Mouse (Mus musculus): ENCODE data around the gene Mad1l1.
"Not testable (repeated sequence)": the region's sequence is repeated elsewhere in the genome, so short reads cannot be mapped to it uniquely, and the experiment has no call there.

Gene Mad1l1

DNA sequence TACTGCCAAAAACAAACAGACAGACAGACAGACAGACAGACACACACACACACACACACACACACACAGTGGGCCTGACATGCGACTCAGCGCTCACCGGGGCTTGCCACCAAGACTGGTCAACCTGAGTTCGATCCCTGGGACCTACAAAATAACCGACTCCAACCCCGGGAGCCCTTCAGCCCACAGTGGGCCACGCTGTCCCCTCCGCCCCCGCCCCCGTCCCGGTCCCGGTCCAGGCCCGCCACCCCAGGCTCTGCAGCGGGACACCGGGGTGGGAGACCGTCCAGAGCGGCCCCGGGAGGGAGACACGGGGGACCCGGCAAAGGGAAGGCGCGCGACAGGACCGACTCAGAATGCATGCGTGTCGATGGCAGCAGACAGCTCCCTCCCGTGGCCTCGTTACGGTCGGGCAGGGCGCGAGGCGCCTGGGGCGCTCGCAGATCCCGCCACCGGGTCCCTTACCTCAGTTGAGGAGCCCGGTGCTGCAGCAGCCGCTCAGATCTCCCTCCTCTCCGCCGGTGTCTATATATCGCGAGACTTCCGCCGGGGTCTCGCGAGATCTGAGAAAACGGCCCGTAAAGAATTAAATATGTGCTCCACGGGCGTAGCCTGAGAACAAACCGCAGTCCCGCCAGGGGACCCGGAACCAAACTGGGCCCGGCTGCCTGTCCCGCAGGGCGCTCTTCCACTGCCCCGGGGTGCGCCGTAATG is at the start of gene Mad1l1, which contains the start of gene Nudt1:
Gene Mad1l1, minus strand, starts transcription at position 511 of the 714 bp plus-strand sequence.
Gene Nudt1, plus strand, starts transcription at position 615 of the 714 bp plus-strand sequence.
- peak; percentile 90 for DNase-seq

GRCm38 (mm10) chr5:140370446-140371254 is 49.3 kb upstream of the Mad1l1 start:
- no peak for DNase-seq

GRCm38 (mm10) chr5:140369466-140369865 is 48.1 kb upstream of the Mad1l1 start:
- no peak for DNase-seq

DNA sequence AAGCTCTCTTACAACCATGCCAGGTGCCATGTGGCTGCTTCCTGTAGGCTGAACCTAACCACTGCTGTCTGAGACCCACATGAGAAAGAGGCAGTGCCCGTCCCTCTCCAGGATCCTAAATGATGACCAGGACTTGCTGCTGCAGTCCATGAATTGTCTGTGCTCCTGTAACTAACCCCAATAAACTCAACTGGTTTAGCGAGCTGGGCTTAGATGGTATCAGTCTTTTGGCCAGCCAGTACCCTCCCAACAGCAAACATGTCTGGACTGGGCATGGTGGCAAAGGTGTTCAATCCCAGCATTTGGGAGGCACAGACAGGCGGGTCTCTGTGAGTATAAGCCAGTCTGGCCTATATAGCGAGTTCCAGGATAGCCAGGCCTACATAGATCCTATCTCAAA is 47.6 kb upstream of the Mad1l1 start:
- DNase-seq, result no peak

DNA sequence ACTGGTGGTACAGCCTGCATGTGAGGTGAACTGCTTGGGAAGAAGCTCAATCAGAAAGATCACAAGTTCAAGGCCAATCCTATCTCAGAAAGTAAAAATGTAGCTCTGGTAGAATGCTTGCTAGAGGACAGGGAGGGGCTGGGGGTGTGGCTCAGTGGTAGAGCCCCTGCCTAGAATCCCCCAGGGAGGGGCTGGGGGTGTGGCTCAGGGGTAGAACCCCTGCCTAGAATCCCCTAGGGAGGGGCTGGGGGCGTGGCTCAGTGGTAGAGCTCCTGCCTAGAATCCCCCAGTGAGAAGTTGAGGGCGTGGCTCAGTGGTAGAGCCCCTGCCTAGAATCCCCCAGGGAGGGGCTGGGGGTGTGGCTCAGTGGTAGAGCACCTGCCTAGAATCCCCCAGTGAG is 46.8 kb upstream of the Mad1l1 start:
- DNase-seq, result not testable (repeated sequence)

DNA sequence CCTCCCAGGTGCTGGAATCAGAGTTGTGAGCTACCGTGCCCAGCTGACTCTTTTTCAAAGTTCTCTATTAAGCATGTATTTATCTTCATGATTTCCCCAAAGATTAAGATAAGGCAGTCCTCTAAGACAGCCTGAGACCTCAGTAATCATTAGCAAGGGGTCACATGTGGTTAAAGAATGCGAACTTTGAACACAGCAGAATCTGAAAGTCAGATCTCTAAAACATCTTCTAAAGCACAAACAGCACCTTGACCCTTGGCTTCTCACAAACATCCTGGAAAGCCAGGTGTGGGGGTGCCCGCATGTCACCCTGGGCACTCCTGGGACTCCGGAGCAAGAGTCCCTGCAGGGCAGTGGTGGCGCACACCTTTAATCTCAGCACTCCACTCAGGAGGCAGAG is 43.1 kb upstream of the Mad1l1 start:
- DNase-seq, result no peak

- no peak for DNase-seq
Observed at GRCm38 (mm10) chr5:140359930-140360674, 38.8 kb upstream of the Mad1l1 start.

- no peak for DNase-seq
Observed at GRCm38 (mm10) chr5:140357466-140357865, 36.1 kb upstream of the Mad1l1 start.

GRCm38 (mm10) chr5:140355934-140356333 is 34.6 kb upstream of the Mad1l1 start:
- DNase-seq, result no peak

DNA sequence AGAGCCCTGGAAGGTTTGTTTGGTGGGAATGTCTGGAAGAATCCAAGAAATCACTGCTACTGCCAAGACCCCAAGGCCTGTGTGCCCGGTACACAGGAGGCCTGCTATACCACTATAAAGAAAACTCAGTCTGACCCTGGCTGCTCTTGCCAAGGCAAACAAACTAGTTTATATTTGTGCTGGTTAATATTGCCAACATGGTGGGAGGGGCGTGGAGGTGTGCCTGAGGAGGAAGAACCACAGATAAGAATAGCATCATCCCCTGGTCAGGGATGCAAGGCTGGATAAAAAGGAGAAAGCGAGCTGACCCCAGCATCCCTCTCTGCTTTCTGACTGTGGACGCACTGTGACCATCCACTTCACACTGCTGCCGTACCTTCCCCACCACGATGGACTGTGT is 31.0 kb upstream of the Mad1l1 start:
- DNase-seq, result no peak

DNA sequence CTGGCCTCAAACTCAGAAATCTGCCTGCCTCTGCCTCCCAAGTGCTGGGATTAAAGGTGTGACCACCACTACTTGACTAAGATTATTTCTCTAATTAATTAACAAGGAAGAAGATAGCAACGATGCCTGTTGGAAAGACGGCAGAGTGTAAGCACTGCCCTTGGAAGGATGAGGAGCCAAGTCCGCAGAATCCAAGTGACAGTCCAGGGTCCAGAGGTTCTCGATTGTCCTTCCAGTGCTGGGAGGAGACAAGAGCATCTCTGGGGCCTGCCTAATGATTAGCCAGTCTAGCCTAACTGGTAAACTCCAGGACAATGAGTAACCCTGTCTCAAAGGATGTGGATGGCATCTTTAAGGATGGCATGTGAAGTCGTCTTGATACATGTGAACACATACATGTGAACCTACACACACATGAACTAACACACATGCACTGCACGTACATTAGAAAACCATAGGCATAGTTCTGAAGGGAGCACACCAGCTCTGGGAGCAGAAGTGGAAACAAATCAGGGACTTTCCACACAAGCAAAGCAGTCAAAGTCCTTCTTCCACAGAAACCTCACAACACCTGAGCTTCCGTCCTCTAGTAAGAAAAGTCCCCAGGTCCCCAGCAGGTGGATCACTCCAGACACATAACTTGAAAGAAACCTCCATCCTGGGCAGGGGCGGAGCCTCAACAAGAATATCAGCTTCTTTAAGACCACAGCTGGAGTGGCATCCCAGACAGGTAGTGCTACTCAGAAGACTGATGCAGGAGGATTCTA is 29.6 kb upstream of the Mad1l1 start:
- no peak for DNase-seq

GRCm38 (mm10) chr5:140349882-140350281 is 28.5 kb upstream of the Mad1l1 start:
- no peak for DNase-seq

- DNase-seq, result no peak
Observed at GRCm38 (mm10) chr5:140346050-140346449, 24.7 kb upstream of the Mad1l1 start.

DNA sequence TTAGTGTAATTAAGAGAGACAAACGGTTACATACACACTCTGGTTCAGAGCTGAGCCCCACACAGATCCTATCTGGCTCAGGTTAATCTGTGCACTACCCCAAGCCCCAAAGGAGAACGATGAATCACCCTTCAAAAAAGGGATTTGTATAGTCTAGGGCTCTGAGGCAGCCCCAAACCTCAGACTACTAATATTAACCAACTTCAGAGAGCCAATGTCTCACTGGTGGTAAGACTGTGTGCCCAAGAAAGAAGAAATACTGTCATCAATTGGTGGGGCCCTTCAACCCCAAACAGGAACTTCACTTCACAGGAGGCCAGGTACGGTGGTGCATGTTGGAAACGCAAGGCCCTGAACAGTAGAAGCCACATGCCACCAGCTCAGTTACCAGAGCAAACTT is 23.9 kb upstream of the Mad1l1 start:
- DNase-seq, result no peak

DNA sequence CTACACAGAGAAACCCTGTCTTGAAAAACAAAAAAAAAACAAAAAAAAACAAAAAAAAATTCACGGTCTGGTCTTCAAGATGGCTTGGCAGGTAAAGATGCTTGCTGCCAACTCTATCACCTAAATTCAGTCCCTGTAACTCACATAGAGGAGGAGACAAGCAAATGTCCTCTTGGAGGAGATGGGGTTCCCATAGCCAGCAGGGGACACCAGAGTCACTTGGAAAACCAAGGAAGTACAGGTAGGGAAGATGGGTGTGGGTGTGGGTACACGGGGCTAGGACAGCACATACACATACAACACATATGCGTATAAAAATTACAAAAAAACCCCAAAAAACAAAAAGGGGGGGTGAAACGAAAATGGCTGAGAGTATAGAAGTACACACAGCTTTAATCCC is 21.5 kb upstream of the Mad1l1 start:
- DNase-seq, result no peak

GRCm38 (mm10) chr5:140339836-140340235 is 18.5 kb upstream of the Mad1l1 start:
- no peak for DNase-seq

GRCm38 (mm10) chr5:140338779-140339178 is 17.4 kb upstream of the Mad1l1 start:
- no peak for DNase-seq

DNA sequence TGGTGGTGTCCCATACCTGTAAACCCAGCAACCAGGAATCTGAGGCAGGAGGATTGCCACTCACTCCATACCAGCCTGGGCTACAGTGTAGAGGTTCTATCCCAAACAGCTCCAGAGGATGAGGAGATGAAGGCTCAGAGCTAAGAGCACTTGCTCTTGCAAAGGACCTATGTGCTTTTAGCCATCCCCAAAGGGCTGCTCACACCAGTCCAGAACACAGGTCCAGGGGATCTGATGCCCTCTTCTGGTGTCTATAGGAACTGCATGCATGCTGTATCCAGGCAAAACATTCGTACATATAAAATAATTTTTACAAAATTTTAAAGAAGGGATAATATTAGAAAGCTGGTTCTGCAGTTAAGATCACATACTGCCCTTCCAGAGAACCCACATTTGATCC is 15.3 kb upstream of the Mad1l1 start:
- no peak for DNase-seq

DNA sequence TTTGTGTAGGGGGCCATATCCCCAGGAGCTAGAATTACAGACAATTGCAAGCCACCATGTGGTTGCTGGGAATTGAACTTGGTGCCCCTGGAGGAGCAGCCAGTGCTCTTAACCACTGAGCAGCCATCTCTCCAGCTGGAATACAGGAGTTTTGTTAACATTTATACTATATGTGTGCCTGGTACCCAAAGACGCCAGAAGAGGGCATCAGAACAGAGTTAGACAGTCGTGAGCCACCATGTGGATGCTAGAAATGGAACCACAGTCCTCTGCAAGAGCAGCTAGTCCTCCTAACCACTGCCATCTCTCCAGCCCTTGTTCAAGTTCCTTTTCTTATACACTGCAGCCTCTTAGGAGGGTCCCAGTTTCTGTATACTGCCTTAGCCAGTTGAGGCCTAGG is 12.3 kb upstream of the Mad1l1 start:
- DNase-seq, result no peak

DNA sequence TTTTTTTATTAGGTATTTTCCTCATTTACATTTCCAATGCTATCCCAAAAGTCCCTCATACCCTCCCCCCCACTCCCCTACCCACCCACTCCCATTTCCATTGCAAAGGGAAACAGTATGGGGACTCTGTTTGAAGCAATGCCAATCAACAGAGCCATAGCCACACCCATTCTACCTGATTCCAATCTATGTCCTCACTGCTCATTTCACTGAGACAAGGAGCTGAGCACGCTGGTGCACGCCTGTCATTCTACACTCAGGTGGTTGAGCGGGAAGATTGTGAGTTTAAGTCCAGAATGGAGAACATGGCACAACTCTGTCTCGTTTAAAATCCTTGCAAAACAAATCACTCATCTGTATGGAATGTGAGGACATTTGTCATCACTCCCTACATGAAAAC is 11.2 kb upstream of the Mad1l1 start:
- no peak for DNase-seq

DNA sequence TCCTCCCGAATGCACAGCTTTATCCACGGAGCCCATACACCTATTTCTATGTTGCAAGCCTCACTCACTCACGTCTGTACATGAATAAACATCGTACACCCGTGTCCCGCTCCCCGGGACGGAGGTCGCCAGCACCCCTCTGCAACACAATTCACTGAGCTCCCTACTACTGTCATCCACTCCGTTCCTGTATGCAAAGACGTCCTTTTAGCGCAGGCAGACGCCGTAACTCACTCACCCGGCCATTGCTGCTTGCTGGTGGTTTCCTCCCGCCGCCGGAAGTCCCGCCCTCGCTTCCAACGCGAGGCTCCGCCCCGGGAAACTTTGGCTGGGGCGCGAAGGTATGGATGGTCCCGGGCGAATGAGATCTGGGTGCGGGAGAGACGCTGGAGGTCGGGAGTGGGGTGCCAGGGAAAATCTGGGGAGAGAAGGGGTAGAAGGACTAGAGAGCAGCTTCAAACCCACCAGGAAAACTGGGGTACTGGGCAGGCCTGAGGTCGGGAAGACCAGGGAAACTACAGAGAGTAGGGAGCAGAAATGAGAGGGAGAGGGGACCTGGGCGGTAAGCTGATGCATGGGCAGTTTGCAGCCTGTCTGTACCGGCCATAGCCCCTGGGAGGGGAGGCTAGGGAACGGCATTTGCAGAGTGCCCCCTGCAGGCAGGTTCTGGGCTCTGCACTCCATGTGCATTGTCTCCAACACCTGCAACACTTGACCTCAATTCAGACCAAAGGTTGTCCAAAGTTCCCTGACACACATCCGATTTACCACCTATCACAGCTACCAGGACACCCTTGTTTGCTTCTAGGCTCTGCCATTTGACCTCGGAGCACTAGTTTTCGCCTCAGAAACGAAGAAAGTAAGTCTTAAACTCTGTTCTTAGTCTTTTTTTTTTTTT is 10.5 kb upstream of the Mad1l1 start, which contains the start of gene Mrm2:
Gene Mrm2, minus strand, starts transcription at position 284 of the 898 bp plus-strand sequence.
- peak; percentile 80 for DNase-seq

- DNase-seq, result no peak
Observed at GRCm38 (mm10) chr5:140324058-140324457, 2.7 kb upstream of the Mad1l1 start.
